Mouse (Mus musculus): ENCODE measurements around the gene Birc3. TPM values are rescaled to one million over a fixed set of nuclear protein-coding genes. Genes with fewer than 3 reads are reported as not detected.
"Not testable (repeated sequence)": the region's sequence is repeated elsewhere in the genome, so short reads cannot be mapped to it uniquely, and the experiment has no call there.

The Birc3 gene
- polyA plus RNA-seq, 1 experiment from 2014 or later, result 6.8 TPM

DNA sequence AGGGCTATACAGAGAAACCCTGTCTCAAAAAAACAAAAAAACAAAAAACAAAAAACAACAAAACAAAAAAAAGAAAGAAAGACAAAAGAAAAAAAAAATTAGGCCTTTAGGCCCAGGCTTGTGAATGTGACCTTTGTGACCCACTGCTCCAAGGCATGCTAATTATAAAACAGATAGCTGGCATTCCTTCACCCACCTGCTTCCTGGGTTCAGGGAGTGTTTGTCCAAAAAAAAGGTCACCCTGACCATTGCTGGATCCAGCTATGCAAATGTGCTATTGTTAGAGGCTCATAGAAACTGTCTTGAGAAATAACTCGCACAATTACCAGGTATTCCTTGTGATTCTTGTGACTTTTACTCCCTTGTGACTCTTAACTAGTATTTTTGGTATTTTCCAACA is 18.8 kb upstream of the Birc3 start:
- H3K4me2 ChIP-seq; ATAC-seq (ENCODE audit: insufficient number of reproducible peaks, insufficient read depth, low FRiP score, low TSS enrichment, low read depth); H3K36me3 ChIP-seq; H3K27me3 ChIP-seq; H3K4me1 ChIP-seq (replicated peaks); H3K27ac ChIP-seq; H3K9ac ChIP-seq (replicated peaks); H3K9me3 ChIP-seq; H3K4me3 ChIP-seq (replicated peaks): not testable (repeated sequence)
- WGBS, result 91% methylated on average over 1 of the region's 1 CpGs

- Histone ChIP-seq H3K27ac (no peak overlapping the region), H3K4me3 (replicated peaks) (no peak overlapping the region), H3K4me2 (no peak overlapping the region), H3K27me3 (no peaks in the 10 kb centered on the region), H3K36me3 (no peaks in the 10 kb centered on the region), H3K9ac (replicated peaks) (no peak overlapping the region), H3K4me1 (replicated peaks) (no peaks in the 10 kb centered on the region), H3K9me3 (0 out of 2 replicates have a peak, but pooled peaks cover 4% of the 10 kb centered on the region)
- 70% methylated on average over 1 of the region's 1 CpGs for WGBS
- no peak for ATAC-seq (ENCODE audit: insufficient number of reproducible peaks, insufficient read depth, low FRiP score, low TSS enrichment, low read depth)
Observed at GRCm38 (mm10) chr9:7891177-7891576, 18.2 kb upstream of the Birc3 start.

DNA sequence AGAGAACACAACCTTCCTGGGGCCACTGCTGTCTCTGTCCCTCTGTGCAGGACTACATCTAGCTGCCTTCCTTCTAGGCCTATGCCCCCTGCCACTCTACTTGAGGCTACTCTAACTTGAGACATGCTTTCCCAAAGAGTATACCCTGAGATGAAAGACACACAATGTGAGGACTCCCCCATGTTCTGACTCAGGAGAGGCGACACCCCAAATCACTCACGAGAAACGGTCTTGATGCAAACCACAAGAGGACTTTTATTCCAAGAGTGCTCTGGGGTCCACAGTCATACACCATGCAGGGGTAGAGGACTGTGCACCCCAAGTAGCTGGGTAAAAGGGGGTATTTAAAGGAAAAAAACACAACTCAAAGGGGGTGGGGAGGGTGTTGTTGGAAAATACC is 11.4 kb upstream of the Birc3 start:
- Histone ChIP-seq H3K4me2 (no peak overlapping the region), H3K27me3 (no peaks in the 10 kb centered on the region), H3K27ac (no peak overlapping the region), H3K4me3 (replicated peaks) (no peak overlapping the region), H3K4me1 (replicated peaks) (no peaks in the 10 kb centered on the region), H3K9me3 (peaks cover 5% of the 10 kb centered on the region; the same call in 1 of the 2 replicates), H3K9ac (replicated peaks) (no peak overlapping the region), H3K36me3 (no peaks in the 10 kb centered on the region)
- ATAC-seq (ENCODE audit: insufficient number of reproducible peaks, insufficient read depth, low FRiP score, low TSS enrichment, low read depth), result no peak
- 93% methylated on average over 3 of the region's 3 CpGs for WGBS

- Histone ChIP-seq H3K4me2 (no peak overlapping the region), H3K36me3 (no peaks in the 10 kb centered on the region), H3K9me3 (peaks cover 5% of the 10 kb centered on the region; the same call in 1 of the 2 replicates), H3K4me3 (replicated peaks) (no peak overlapping the region), H3K4me1 (replicated peaks) (no peaks in the 10 kb centered on the region), H3K27me3 (no peaks in the 10 kb centered on the region), H3K9ac (replicated peaks) (no peak overlapping the region), H3K27ac (no peak overlapping the region)
- WGBS, result 94% methylated on average over 1 of the region's 1 CpGs
- no peak for ATAC-seq (ENCODE audit: insufficient number of reproducible peaks, insufficient read depth, low FRiP score, low TSS enrichment, low read depth)
Observed at GRCm38 (mm10) chr9:7882304-7882865, 9.4 kb upstream of the Birc3 start.

- no peak overlapping the region for H3K4me3 ChIP-seq (replicated peaks)
- no peak overlapping the region for H3K9ac ChIP-seq (replicated peaks)
- no peak for ATAC-seq (ENCODE audit: insufficient number of reproducible peaks, insufficient read depth, low FRiP score, low TSS enrichment, low read depth)
- WGBS, result 89% methylated on average over 8 of the region's 8 CpGs
- peak overlapping the region; percentile 86; the same call in 1 of the 2 replicates for H3K4me2 ChIP-seq
- H3K27me3 ChIP-seq, result no peaks in the 10 kb centered on the region
- H3K27ac ChIP-seq, result no peak overlapping the region
- H3K9me3 ChIP-seq, result no peaks in the 10 kb centered on the region
- H3K4me1 ChIP-seq (replicated peaks), result peaks cover 7% of the 10 kb centered on the region
- H3K36me3 ChIP-seq, result no peaks in the 10 kb centered on the region
Observed at GRCm38 (mm10) chr9:7873511-7874211, 675 bp upstream of the Birc3 start.

DNA sequence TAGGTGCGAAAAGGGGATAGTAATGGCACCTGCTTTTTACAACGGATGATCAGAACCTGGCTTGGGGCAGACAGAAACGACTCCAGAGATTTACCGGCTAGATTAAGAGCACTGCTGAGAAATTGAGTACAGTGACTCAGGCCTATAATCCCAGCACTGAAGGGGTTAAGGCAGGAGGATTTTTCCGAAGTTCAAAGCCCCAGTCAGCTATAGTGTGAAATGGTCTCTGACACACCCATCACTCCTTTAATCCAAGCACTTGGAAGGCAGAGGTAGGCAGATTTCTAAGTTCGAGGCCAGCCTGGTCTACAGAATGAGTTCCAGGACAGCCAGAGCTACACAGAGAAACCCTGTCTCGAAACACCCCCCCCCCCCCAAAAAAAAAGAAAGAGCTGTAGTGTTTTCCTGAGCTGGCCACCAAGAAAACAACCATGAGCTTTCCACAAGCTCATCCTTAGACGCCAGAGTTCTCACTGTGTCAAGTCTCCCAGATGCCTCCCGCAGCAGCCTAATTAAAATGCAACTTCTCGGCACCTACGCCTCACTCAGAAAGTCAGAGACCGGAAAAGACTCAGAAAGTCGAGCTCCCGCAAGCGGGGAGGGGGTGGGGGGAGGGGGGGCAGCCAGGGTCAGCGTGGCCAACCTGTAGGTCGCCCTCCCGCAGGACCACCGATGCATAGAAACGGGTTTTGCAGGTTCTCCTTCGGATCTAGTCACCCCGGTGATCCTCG is 777 bp downstream of the Birc3 start:
- ATAC-seq (ENCODE audit: insufficient number of reproducible peaks, insufficient read depth, low FRiP score, low TSS enrichment, low read depth), result peak; percentile 10
- 14% methylated on average over 23 of the region's 23 CpGs for WGBS

DNA sequence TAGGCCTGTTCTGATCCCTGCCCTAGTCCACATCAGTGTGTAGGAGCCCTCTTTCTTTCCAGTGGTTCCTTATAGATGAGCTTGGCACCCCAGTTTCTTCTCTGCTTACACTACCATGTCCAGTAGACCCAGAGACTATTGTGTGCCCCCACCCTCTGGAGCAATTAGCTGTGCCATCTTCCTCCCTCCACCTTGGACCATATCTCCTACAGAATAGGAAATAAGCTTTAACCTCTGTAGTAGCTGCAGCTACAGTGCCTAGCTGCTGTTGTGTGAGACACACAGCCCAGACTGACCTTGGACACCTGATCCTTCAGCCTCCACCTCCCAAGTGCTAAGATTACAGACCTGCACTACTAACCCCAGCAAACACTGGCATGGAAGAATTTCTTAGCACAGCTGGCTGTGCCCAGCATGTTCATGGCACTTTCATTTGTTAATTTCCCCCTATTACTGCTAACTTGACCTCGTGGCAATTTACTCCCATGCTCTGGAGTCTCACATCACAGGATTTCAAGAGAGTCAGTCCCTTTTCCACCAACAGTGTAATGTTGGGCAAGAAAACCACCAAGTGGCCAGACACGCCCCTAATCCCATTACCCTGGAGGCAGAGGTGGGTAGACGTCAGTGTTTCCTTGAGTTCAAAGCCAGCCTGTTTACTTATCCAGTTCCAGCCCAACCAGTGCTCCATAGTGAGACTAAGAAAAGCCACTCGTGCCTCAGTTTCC is 1.5 kb downstream of the Birc3 start:
- H3K4me2 ChIP-seq, result peak overlapping the region; percentile 86
- 53% methylated on average over 4 of the region's 4 CpGs for WGBS
- no peak overlapping the region for H3K4me3 ChIP-seq (replicated peaks)
- no peak for ATAC-seq (ENCODE audit: insufficient number of reproducible peaks, insufficient read depth, low FRiP score, low TSS enrichment, low read depth)
- no peak overlapping the region for H3K9ac ChIP-seq (replicated peaks)
- H3K36me3 ChIP-seq, result no peaks in the 10 kb centered on the region
- 0 out of 2 replicates have a peak overlapping the region, but pooled peaks have one; percentile 12 for H3K27ac ChIP-seq
- peaks cover 7% of the 10 kb centered on the region for H3K4me1 ChIP-seq (replicated peaks)
- no peaks in the 10 kb centered on the region for H3K27me3 ChIP-seq
- H3K9me3 ChIP-seq, result peaks cover 4% of the 10 kb centered on the region; the same call in 1 of the 2 replicates

More for the DNA sequence above, 777 bp downstream of the Birc3 start:
- Histone ChIP-seq H3K9ac (replicated peaks) (peak overlapping the region; percentile 75), H3K9me3 (peaks cover 3% of the 10 kb centered on the region; the same call in 1 of the 2 replicates), H3K27ac (peak overlapping the region; percentile 77), H3K4me3 (replicated peaks) (peak overlapping the region; percentile 58), H3K4me1 (replicated peaks) (peaks cover 7% of the 10 kb centered on the region), H3K36me3 (no peaks in the 10 kb centered on the region), H3K4me2 (peak overlapping the region; percentile 86), H3K27me3 (no peaks in the 10 kb centered on the region)

GRCm38 (mm10) chr9:7870556-7871315 is 2.2 kb downstream of the Birc3 start:
- Histone ChIP-seq H3K36me3 (no peaks in the 10 kb centered on the region), H3K4me2 (no peak overlapping the region), H3K9ac (replicated peaks) (no peak overlapping the region), H3K27ac (no peak overlapping the region), H3K27me3 (no peaks in the 10 kb centered on the region), H3K4me3 (replicated peaks) (no peak overlapping the region), H3K9me3 (peaks cover 4% of the 10 kb centered on the region; the same call in 1 of the 2 replicates), H3K4me1 (replicated peaks) (peaks cover 7% of the 10 kb centered on the region)
- WGBS, result 85% methylated on average over 10 of the region's 10 CpGs
- ATAC-seq (ENCODE audit: insufficient number of reproducible peaks, insufficient read depth, low FRiP score, low TSS enrichment, low read depth), result no peak

- no peak for ATAC-seq (ENCODE audit: insufficient number of reproducible peaks, insufficient read depth, low FRiP score, low TSS enrichment, low read depth)
- WGBS, result 92% methylated on average over 4 of the region's 4 CpGs
- peaks cover 4% of the 10 kb centered on the region; the same call in 1 of the 2 replicates for H3K9me3 ChIP-seq
Observed at GRCm38 (mm10) chr9:7868838-7869491, 4.0 kb downstream of the Birc3 start.

DNA sequence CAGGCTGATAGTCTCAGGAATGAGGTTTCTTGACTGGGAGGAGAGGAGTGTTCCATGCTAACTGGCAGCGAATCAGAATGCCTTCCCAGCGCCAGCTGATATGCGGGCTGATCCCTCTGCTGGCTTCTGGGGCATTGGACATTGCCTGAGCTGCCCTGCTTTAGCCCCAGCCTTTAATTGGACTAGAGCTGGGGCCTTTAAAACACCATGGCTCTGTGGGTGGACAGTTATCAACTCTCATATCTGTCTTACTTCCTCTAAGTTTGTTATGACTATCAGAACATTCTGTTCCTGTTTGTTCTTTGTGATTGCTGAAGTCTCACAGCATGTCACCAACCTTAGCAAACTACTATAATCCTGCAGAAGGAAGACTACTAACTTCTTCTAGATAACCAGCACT is 5.0 kb downstream of the Birc3 start:
- Histone ChIP-seq H3K27me3 (no peaks in the 10 kb centered on the region), H3K4me3 (replicated peaks) (no peak overlapping the region), H3K36me3 (no peaks in the 10 kb centered on the region), H3K9me3 (peaks cover 4% of the 10 kb centered on the region; the same call in 1 of the 2 replicates), H3K27ac (no peak overlapping the region), H3K4me1 (replicated peaks) (peaks cover 7% of the 10 kb centered on the region), H3K9ac (replicated peaks) (no peak overlapping the region), H3K4me2 (no peak overlapping the region)
- ATAC-seq (ENCODE audit: insufficient number of reproducible peaks, insufficient read depth, low FRiP score, low TSS enrichment, low read depth), result no peak
- WGBS, result 98% methylated on average over 3 of the region's 3 CpGs

More at GRCm38 (mm10) chr9:7868838-7869491, 4.0 kb downstream of the Birc3 start:
- Histone ChIP-seq H3K27me3 (no peaks in the 10 kb centered on the region), H3K4me3 (replicated peaks) (no peak overlapping the region), H3K4me2 (no peak overlapping the region), H3K9ac (replicated peaks) (no peak overlapping the region), H3K27ac (no peak overlapping the region), H3K4me1 (replicated peaks) (peaks cover 7% of the 10 kb centered on the region), H3K36me3 (no peaks in the 10 kb centered on the region)

All from limb, embryonic 12.5 days (tissue).